Mouse (Mus musculus) lung, postnatal 14 days (tissue): ENCODE data around the gene Il21r.

Experiments used
- DNase-seq: peaks from one replicate; pipeline ENCODE4 v3.0.0; 2021

Gene Il21r

DNA sequence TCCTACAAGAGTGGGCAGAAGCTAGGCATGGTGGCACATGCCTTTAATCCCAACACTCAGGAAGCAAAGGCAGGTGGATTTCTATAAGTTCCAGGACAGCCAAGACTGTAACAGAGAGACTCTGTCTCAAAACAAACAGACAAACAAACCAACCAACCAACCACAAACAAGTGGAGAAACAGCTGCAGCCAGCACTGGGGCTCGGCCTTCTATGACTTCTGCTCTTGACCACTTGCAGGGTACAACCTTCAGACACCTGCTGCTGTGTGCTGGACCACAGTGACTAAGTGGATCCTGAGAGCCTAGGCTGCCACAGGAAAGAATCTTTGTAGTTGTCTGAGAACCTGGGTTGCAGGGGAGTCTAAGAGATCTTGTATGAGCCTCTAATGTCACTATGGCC is 45.8 kb downstream of the Il21r start:
- no peak for DNase-seq

GRCm38 (mm10) chr7:125657511-125657910 is 54.3 kb downstream of the Il21r start:
- DNase-seq = no peak

DNA sequence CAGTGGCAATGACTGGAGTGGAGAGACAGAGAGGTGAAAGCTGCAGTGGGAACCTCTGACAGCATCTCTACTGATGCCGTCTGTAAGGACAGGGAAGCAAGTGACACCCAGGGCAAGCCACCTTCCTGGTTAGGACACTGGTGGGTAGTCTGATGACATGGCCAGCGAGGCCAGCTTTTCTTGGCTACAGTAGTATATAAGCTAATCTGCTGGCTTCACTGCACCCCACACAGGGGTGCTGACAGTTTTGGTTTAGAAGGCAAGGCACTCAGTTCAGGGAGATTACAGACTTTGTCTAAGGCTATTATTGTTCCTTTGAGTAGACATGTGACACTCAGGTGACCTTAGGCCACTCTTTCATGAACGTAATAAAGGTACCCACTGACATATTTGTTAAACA is 60.4 kb downstream of the Il21r start:
- DNase-seq = no peak

GRCm38 (mm10) chr7:125670865-125671264 is 67.6 kb downstream of the Il21r start:
- DNase-seq = no peak

DNA sequence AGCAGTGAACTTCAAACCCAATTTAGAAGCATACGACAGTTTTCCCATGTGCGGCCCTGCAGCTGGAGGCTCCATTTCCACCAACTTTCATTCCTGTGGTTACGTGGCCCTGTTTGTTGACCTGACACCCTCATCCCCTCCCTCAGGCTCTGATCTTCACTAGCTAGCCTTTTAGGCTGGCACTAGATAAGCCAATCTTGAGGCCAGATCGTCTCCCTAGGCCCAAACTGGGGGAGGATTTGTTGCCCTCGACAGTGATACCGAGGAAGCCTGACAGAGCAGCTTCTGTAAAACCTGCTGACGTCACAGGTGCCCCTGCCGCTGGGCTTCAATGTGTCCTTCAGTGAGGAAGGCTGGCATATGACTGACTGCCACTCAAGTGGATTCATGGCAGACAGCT is 68.2 kb downstream of the Il21r start:
- DNase-seq = no peak

- peak; percentile 71 for DNase-seq
These were observed 71.7 kb downstream of the Il21r start for GRCm38 (mm10) chr7:125674916-125675315.

DNA sequence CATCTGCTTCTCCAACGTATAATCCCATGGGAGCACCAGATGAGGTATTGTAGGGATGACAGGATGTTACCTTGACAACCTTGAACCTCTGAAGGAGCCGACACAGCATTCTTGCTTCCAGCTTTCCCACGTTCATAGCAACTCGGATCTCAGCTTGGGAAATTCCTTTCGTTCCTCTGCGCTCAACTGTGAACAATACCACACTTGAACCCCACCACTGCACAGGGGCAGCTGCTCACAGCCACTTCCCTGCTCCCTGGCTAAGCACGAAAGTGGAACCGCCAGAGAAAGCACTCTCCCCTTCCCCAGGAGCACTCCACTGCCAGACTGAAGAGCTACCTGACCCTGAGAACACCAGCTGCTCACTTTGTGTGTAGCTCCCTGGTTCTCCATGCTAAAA is 75.5 kb downstream of the Il21r start:
- no peak for DNase-seq

DNA sequence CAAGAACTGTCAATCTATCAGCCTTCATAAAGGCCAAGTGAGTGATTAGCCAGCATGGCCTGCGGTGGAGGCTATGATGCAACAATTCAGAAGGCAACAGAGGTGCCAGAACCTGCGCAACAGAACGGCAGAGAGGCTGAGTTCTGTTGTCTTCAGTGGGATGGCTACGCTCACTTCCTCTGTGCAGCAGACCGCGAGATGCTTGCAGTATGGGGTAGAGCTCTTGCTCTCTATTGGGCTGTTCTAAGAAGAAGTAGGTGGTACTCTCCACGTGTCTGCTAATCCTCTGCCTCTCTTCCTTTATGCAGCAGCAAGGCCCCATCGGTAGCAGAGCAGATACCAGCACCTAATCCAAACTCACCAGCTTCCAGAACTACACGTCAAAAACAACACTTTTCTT is 76.7 kb downstream of the Il21r start:
- no peak for DNase-seq
